Comparison of ENCODE assay signal across 17 mouse cellular contexts in genomic region chr1:162575098-162575497, GRCm38 (mm10). TPM values are rescaled to one million over a fixed set of nuclear protein-coding genes. Genes with fewer than 3 reads are reported as not detected.
A peak's percentile ranks its signal among the peaks of the same experiment; 100 is the strongest.
DNase-seq lines count a peak whose midpoint lies in the region; ATAC-seq and TF ChIP-seq lines count a peak whose summit lies in the region.
"Had no signal": no experiment of that assay in that cellular context is flagged by ENCODE, and none has a peak within 500 bp of the region (broad histone marks: within the 10 kb centered on the region; RNA-seq: fewer than 3 reads in every experiment).

No protein-coding gene starts in this region.

- no peaks in the 10 kb centered on the region for H3K27me3 ChIP-seq in kidney, postnatal 0 days (ENCODE audit: insufficient read depth, low read length)
- no peaks in the 10 kb centered on the region for H3K27me3 ChIP-seq in thymus, adult 2 months (ENCODE audit: control insufficient read depth, insufficient read depth, low read length)
- H3K27me3 ChIP-seq: embryonic facial prominence, embryonic 15.5 days; liver, embryonic 15.5 days; neural tube, embryonic 13.5 days had no signal

- no peak overlapping the region for H3K4me3 ChIP-seq in kidney, postnatal 0 days (replicated peaks; ENCODE audit: low read depth, low read length)
- no peak overlapping the region for H3K4me3 ChIP-seq in thymus, adult 2 months (ENCODE audit: control insufficient read depth, insufficient read depth, low read length)
- H3K4me3 ChIP-seq: embryonic facial prominence, embryonic 15.5 days; forebrain, embryonic 10.5 days; liver, embryonic 15.5 days; neural tube, embryonic 13.5 days had no signal

- no peak for TF ChIP-seq POLR2A in thymus, adult 2 months (IDR thresholded peaks at IDR 0.05; ENCODE audit: control insufficient read depth, extremely low read depth, insufficient read depth, low read length, poor library complexity)

- no peak for ATAC-seq in kidney, postnatal 0 days (replicated peaks; ENCODE audit: low FRiP score, low read depth)
- no peak for ATAC-seq in megakaryocyte, adult 5-6 weeks (ENCODE audit: poor library complexity, severe bottlenecking)
- ATAC-seq: hindbrain, embryonic 16.5 days had no signal

- no peak overlapping the region for H3K27ac ChIP-seq in kidney, postnatal 0 days
- no peak overlapping the region for H3K27ac ChIP-seq in thymus, adult 2 months (ENCODE audit: control insufficient read depth, insufficient read depth, low read length)
- H3K27ac ChIP-seq: embryonic facial prominence, embryonic 15.5 days; forebrain, embryonic 10.5 days; liver, embryonic 15.5 days; neural tube, embryonic 13.5 days had no signal

- H3K9me3 ChIP-seq in kidney, postnatal 0 days (replicated peaks; ENCODE audit: low read length): no peaks in the 10 kb centered on the region
- H3K9me3 ChIP-seq: embryonic facial prominence, embryonic 15.5 days; liver, embryonic 15.5 days had no signal

- H3K36me3 ChIP-seq in kidney, postnatal 0 days (ENCODE audit: insufficient read depth, low read length): peaks cover 19% of the 10 kb centered on the region
- H3K36me3 ChIP-seq in thymus, adult 2 months (ENCODE audit: control insufficient read depth, insufficient read depth, low read length): peaks cover 31% of the 10 kb centered on the region

- no peak for DNase-seq in kidney, postnatal 0 days (ENCODE audit: low spot score)
- DNase-seq in kidney, adult 9 months: no peak
- peak; percentile 25 for DNase-seq in thymus, postnatal 4 days
- no peak for DNase-seq in thymus, adult 2 months
- peak; percentile 58 for DNase-seq in R1 (ENCODE audit: low read depth, low spot score)
- no peak for DNase-seq in cerebellum, postnatal 10 days
- DNase-seq: cerebellum, adult 9-11 months; heart, postnatal 36 days; kidney, adult 8-10 months; layer of hippocampus, postnatal 36 days had no signal

- TF ChIP-seq CTCF in kidney, postnatal 0 days (IDR thresholded peaks at IDR 0.05; ENCODE audit: low read depth): 0 out of 2 replicates have a peak, but pooled peaks have one; percentile 7
- TF ChIP-seq CTCF in thymus, adult 2 months (IDR thresholded peaks at IDR 0.05; ENCODE audit: borderline replicate concordance, control insufficient read depth, extremely low read depth, insufficient read depth, low read length, poor library complexity): no peak

- H3K4me2 ChIP-seq in kidney, postnatal 0 days (ENCODE audit: low read length): no peak overlapping the region
- H3K4me2 ChIP-seq: embryonic facial prominence, embryonic 15.5 days; heart, embryonic 11.5 days; liver, embryonic 15.5 days; neural tube, embryonic 13.5 days had no signal

- H3K4me1 ChIP-seq in kidney, postnatal 0 days (replicated peaks; ENCODE audit: insufficient read depth, low read length): no peaks in the 10 kb centered on the region
- H3K4me1 ChIP-seq in thymus, adult 2 months (replicated peaks; ENCODE audit: control insufficient read depth, insufficient read depth, low read length): no peaks in the 10 kb centered on the region

- no peak overlapping the region for H3K9ac ChIP-seq in kidney, postnatal 0 days (ENCODE audit: low read depth, low read length)
- H3K9ac ChIP-seq: embryonic facial prominence, embryonic 15.5 days; liver, embryonic 15.5 days; neural tube, embryonic 13.5 days had no signal

- 100% methylated on average over 3 of the region's 3 CpGs for WGBS in kidney, postnatal 0 days
- 97% methylated on average over 3 of the region's 3 CpGs for WGBS in thymus, adult 2 months

RNA-seq across cellular contexts. Expression of gene Vamp4, which starts 4.8 kb away (rescaled TPM):
- polyA plus RNA-seq in kidney, postnatal 0 days (2015; fragmentation: Nextera tagmentation; extraction: Ambion mirVana): 53.6 and 56.5 TPM in 2 replicates
- polyA plus RNA-seq in thymus, adult 2 months (2012; rRNA removed): 20.7 and 21.4 TPM in 2 replicates
- 78.4 and 90.1 TPM in 2 replicates for total RNA-seq in megakaryocyte, adult 5-6 weeks (2015)
- 43.3 and 43.5 TPM in 2 replicates for total RNA-seq in megakaryocyte, adult 5-6 weeks (2017)

RNA-seq across cellular contexts. Expression of gene Mettl13, which starts 26.7 kb away (rescaled TPM):
- 16.3 and 19.0 TPM in 2 replicates for polyA plus RNA-seq in kidney, postnatal 0 days (2015; fragmentation: Nextera tagmentation; extraction: Ambion mirVana)
- polyA plus RNA-seq in thymus, adult 2 months (2012; rRNA removed): 7.8 and 8.5 TPM in 2 replicates
- 1.9 and 3.2 TPM in 2 replicates for total RNA-seq in megakaryocyte, adult 5-6 weeks (2015)
- total RNA-seq in megakaryocyte, adult 5-6 weeks (2017): 4.7 and 5.8 TPM in 2 replicates

Comparison
In these comparisons a context has a peak if more than half of its experiments do, and no peak if none do; other contexts are left out.
1. DNase-seq: peak in thymus, postnatal 4 days (single experiment) and R1 (single experiment); none in kidney, postnatal 0 days (single experiment), kidney, adult 9 months (single experiment), thymus, adult 2 months (single experiment) and cerebellum, postnatal 10 days (0 of 2).